Mouse (Mus musculus): Measurements from ENCODE around the gene Cdk14.

DNA sequence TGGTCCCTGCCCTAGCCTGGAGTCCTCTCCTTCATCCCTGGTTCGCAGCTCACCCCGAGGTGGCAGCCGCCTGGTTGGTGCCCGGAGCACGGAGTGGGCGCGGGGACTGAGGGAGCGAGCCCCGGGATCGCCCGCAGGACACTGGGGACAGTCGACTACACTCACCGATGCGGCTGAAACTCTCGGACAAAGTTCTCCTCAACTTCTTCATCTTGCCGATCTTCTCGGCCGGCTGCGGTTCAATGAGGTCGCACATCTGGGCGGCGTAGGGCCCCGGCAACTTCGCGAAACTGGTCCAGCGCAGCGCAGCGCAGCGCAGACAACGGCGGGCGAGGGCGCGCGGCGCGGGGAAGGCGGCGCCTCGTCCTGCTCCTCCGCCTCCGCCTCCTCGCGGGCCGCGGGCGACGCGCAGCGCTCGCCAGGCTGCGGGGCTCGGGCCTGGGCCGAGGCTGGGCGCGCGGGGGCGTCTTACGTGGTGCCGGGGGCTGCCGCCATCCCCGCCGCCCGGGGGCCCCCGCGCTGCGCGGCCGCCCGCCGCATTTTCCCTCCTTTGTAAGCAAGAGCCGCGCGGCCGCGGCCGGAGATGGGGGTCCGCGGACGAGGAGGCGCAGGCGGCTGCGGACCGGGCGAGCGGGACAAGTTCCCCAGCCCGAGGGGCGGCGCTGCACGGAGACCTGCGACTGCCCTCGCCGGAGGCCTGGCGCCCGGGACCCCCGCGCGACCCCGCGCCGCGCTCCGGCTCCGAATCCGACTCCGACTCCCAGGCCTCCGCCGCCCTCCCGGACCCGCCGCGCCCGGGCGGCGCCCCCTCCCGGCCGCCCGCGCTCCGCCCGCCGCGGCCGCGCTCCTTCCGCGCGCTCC, 40.0 kb downstream of the Cdk14 start:
- TF ChIP-seq CTCF (IDR thresholded peaks at IDR 0.05; ENCODE audit: low read depth) (no peak), EP300 (IDR thresholded peaks at IDR 0.05; ENCODE audit: low read depth) (no peak)
